Mouse (Mus musculus): Measurements from ENCODE around the gene Gm15557. TPM values are rescaled to one million over a fixed set of nuclear protein-coding genes. Genes with fewer than 3 reads are reported as not detected.
A peak's percentile ranks its signal among the peaks of the same experiment; 100 is the strongest.
"Not testable (repeated sequence)": the region's sequence is repeated elsewhere in the genome, so short reads cannot be mapped to it uniquely, and the experiment has no call there.

The Gm15557 gene
- polyA plus RNA-seq, 1 experiment from 2014 or later, result not detected

DNA sequence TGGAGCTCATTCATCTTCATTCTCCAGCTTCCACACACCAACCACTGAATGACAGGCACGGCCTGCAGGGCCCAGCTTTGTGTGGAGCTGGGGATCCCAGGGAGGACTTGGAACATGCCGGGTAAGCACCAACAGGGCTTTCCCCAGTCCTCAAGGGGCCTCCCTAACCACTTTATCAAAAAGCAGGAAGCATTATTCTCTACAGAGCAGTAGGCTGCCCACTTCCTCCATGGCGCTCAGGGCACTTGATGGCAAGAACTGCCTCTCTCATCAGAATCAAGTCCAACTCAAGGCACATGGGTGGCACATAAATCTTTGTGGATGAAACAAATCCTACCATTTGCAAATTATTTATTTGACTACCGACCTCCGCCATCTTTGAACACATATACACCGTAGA, 25.8 kb upstream of the Gm15557 start:
- 92% methylated on average over 6 of the region's 6 CpGs for WGBS
- no peak overlapping the region for H3K4me2 ChIP-seq (replicated peaks; ENCODE audit: low read depth)
- no peak overlapping the region for H3K4me3 ChIP-seq (ENCODE audit: low read depth, low read length)
- no peak overlapping the region for H3K9ac ChIP-seq (ENCODE audit: low read length)
- ATAC-seq (ENCODE audit: low FRiP score, low TSS enrichment) (no peak), DNase-seq (ENCODE audit: low spot score) (no peak)
- no peaks in the 10 kb centered on the region for H3K27me3 ChIP-seq (ENCODE audit: control insufficient read depth, insufficient read depth, low read length)
- no peaks in the 10 kb centered on the region for H3K9me3 ChIP-seq (ENCODE audit: control insufficient read depth, low read length)
- H3K4me1 ChIP-seq (replicated peaks; ENCODE audit: control insufficient read depth, insufficient read depth), result no peaks in the 10 kb centered on the region
- no peak for TF ChIP-seq CTCF (IDR thresholded peaks at IDR 0.05; ENCODE audit: low read depth)
- TF ChIP-seq EP300 (optimal IDR thresholded peaks at IDR 0.05), result no peak
- H3K27ac ChIP-seq (replicated peaks), result no peak overlapping the region
- H3K36me3 ChIP-seq (ENCODE audit: control insufficient read depth, insufficient read depth, low read length), result peaks cover 8% of the 10 kb centered on the region; the same call in 1 of the 2 replicates

DNA sequence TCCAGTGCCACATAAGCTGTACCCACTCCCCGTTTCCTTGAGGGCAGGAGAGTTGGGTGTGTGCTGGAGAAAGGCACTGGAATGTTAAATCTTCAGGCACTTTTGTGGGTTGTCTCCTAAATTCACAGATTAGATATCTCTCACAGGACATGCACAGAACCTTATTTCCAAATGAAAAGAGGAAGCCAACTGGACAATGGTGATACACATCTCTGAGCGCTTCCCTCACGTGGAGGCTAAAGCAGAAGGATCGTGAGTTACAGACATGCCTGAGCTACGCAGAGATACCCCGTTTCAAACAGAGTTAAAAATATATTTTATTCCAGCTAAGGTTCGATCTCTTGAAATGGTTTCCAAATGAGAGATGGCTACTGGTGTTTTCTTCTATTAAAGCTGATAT, 17.4 kb upstream of the Gm15557 start:
- Histone ChIP-seq H3K9ac (ENCODE audit: low read length) (no peak overlapping the region), H3K27ac (replicated peaks) (no peak overlapping the region), H3K4me1 (replicated peaks; ENCODE audit: control insufficient read depth, insufficient read depth) (no peaks in the 10 kb centered on the region), H3K4me2 (replicated peaks; ENCODE audit: low read depth) (no peak overlapping the region), H3K27me3 (ENCODE audit: control insufficient read depth, insufficient read depth, low read length) (no peaks in the 10 kb centered on the region), H3K36me3 (ENCODE audit: control insufficient read depth, insufficient read depth, low read length) (peaks cover 6% of the 10 kb centered on the region; the same call in 1 of the 2 replicates), H3K9me3 (ENCODE audit: control insufficient read depth, low read length) (no peaks in the 10 kb centered on the region), H3K4me3 (ENCODE audit: low read depth, low read length) (no peak overlapping the region)
- DNase-seq (ENCODE audit: low spot score) (no peak), ATAC-seq (ENCODE audit: low FRiP score, low TSS enrichment) (no peak)
- TF ChIP-seq CTCF (IDR thresholded peaks at IDR 0.05; ENCODE audit: low read depth) (no peak), EP300 (optimal IDR thresholded peaks at IDR 0.05) (no peak)
- WGBS, result 96% methylated on average over 7 of the region's 7 CpGs

DNA sequence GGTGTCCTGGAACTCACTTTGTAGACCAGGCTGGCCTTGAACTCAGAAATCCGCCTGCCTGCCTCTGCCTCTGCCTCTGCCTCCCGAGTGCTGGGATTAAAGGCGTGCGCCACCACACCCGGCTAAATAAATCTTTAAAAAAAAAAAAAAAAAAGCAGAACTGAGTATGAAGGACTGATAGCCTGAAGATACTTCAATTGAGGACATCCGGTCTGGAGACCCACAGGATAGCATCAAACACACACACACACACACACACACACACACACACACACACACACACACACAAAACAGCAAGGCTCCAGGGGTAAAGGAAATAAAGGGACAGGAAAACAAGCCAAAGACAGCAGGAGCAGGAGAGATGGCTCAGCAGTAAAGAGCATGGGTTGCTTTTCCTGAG, 15.3 kb upstream of the Gm15557 start:
- H3K27ac ChIP-seq (replicated peaks); H3K4me3 ChIP-seq (ENCODE audit: low read depth, low read length); H3K9ac ChIP-seq (ENCODE audit: low read length); H3K4me2 ChIP-seq (replicated peaks; ENCODE audit: low read depth); H3K9me3 ChIP-seq (ENCODE audit: control insufficient read depth, low read length); H3K4me1 ChIP-seq (replicated peaks; ENCODE audit: control insufficient read depth, insufficient read depth); DNase-seq (ENCODE audit: low spot score); H3K36me3 ChIP-seq (ENCODE audit: control insufficient read depth, insufficient read depth, low read length); ATAC-seq (ENCODE audit: low FRiP score, low TSS enrichment); H3K27me3 ChIP-seq (ENCODE audit: control insufficient read depth, insufficient read depth, low read length): not testable (repeated sequence)
- WGBS, result 86% methylated on average over 6 of the region's 6 CpGs

DNA sequence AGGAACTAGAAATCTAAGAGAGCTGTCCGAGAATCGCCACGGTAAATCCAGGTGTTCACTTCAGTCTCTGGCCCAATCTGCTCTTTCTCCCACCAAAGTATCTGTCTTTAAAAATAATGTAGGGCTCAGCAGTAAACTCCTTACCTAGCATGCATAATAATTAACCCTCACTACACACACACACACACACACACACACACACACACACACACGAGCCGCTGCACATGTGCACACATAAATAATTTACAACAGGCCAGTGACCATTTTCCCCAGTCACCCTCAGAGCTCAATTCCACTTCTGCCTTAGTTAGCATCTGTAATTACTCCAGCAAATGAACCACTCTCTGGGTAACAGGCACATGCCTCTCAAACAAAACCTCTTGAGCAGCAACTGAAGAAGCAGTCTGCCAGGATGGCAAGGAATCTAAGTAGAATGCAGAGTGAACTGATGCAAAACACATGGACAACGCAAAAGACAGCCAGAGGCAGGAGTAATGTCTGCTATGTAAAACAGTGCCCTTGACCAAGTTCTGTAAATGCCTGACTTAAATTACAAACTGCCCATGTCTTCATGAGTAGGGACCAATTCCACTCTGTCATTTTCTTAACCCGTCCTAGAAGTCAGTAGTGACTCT, 11.7 kb upstream of the Gm15557 start:
- Histone ChIP-seq H3K36me3 (ENCODE audit: control insufficient read depth, insufficient read depth, low read length) (no peaks in the 10 kb centered on the region), H3K4me1 (replicated peaks; ENCODE audit: control insufficient read depth, insufficient read depth) (peaks cover 5% of the 10 kb centered on the region; the same call in 1 of the 2 replicates), H3K4me3 (ENCODE audit: low read depth, low read length) (peak overlapping the region; percentile 65), H3K27me3 (ENCODE audit: control insufficient read depth, insufficient read depth, low read length) (no peaks in the 10 kb centered on the region), H3K9ac (ENCODE audit: low read length) (no peak overlapping the region; the same call in 1 of the 2 replicates), H3K27ac (replicated peaks) (peak overlapping the region; percentile 90; the same call in 1 of the 2 replicates), H3K9me3 (ENCODE audit: control insufficient read depth, low read length) (no peaks in the 10 kb centered on the region), H3K4me2 (replicated peaks; ENCODE audit: low read depth) (peak overlapping the region; percentile 75)
- WGBS, result 70% methylated on average over 7 of the region's 7 CpGs
- no peak for DNase-seq (ENCODE audit: low spot score)
- no peak for ATAC-seq (ENCODE audit: low FRiP score, low TSS enrichment)
- TF ChIP-seq EP300 (optimal IDR thresholded peaks at IDR 0.05) (no peak), CTCF (IDR thresholded peaks at IDR 0.05; ENCODE audit: low read depth) (no peak)

DNA sequence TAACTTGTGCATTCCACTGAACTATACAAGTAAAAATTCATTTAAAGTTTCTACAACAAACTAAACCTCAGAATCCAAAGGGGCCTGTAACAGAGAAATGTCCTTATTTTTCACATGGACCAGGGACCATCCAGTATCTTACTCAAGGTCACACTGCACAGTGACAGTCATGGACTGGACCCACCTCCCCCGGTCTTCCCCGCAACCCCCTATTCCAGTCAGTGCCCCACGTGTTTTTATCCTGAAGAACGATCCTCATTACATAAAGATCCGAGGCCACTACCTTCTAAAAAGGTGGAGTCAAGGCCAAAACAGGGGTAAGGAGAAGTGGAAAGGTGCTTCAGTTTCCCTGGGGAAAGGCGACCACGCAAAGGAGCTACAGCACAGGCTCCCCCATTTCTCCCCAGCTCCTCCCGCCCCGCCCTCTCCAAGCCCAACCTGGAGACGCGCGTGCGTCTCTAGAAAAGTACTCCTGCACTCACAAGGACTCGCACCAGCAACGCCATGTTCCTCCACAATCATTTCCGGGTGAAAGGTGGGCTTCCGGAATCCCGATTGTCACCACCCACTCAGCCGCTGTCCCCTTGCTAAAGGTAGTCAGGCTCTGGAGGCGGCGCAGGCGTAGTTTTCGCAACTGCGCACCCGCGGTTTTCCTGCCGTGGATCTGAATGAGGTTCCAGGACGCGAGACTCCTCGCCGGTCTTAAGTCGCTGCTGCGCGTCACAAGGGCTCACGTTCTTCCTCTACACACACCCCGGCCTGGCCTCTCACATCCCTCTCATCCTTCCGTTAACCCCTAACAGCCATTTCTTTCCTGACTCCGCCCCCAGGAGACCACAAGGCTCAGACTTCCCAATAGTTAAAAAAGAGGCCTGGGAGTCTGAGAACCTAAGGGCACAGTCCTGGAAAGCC, 10.7 kb upstream of the Gm15557 start, which contains the start of gene Uqcc1:
Uqcc1 (minus strand) TSS at position 780 of the 912 bp plus-strand sequence.
- Histone ChIP-seq H3K9me3 (ENCODE audit: control insufficient read depth, low read length) (no peaks in the 10 kb centered on the region), H3K4me3 (ENCODE audit: low read depth, low read length) (peak within 1 kb of the TSS; percentile 65), H3K4me2 (replicated peaks; ENCODE audit: low read depth) (peak within 1 kb of the TSS; percentile 75), H3K4me1 (replicated peaks; ENCODE audit: control insufficient read depth, insufficient read depth) (peaks cover 5% of the 10 kb centered on the region; the same call in 1 of the 2 replicates), H3K9ac (ENCODE audit: low read length) (peak within 1 kb of the TSS; percentile 67), H3K27ac (replicated peaks) (peak within 1 kb of the TSS; percentile 90), H3K36me3 (ENCODE audit: control insufficient read depth, insufficient read depth, low read length) (no peaks in the 10 kb centered on the region), H3K27me3 (ENCODE audit: control insufficient read depth, insufficient read depth, low read length) (no peaks in the 10 kb centered on the region)
- DNase-seq (ENCODE audit: low spot score) (peak; percentile 91), ATAC-seq (ENCODE audit: low FRiP score, low TSS enrichment) (peak; percentile 94)
- under 1% methylated on average over 38 of the region's 38 CpGs for WGBS
- no peak for TF ChIP-seq CTCF (IDR thresholded peaks at IDR 0.05; ENCODE audit: low read depth)
- no peak for TF ChIP-seq EP300 (optimal IDR thresholded peaks at IDR 0.05)

Data from stomach, postnatal 0 days (tissue).